Mouse (Mus musculus) lung, postnatal 0 days (tissue): ENCODE data around the gene Birc7. TPM values are rescaled to one million over a fixed set of nuclear protein-coding genes. Genes with fewer than 3 reads are reported as not detected.
A peak's percentile ranks its signal among the peaks of the same experiment; 100 is the strongest.

Experiments used
- ATAC-seq: fragments of 200-750 bp; cut with Nextera tagmentation; 2 replicates; pipeline ENCODE4 v1.8.0; 2017; ENCODE audit warnings: moderate library complexity
- DNase-seq: peaks from one replicate; pipeline ENCODE4 v3.0.0-alpha.2; 2016; ENCODE audit warnings: low spot score
- H3K27ac ChIP-seq: fragments of 300-500 bp; sonication (generic); 2 replicates; pipeline ENCODE4 v1.5.1; 2014; ENCODE audit warnings: antibody characterized with exemption, mild to moderate bottlenecking, low read length, mixed read lengths
- H3K27me3 ChIP-seq: fragments of 300-500 bp; sonication (generic); replicated peaks from 2 replicates; pipeline ENCODE4 v1.6.1; 2014; ENCODE audit warnings: low read length, mixed read lengths; ENCODE audit not compliant: insufficient read depth
- H3K36me3 ChIP-seq: fragments of 300-500 bp; sonication (generic); 2 replicates; pipeline ENCODE4 v1.6.1; 2014; ENCODE audit warnings: low read length, mixed read lengths; ENCODE audit not compliant: insufficient read depth
- H3K4me1 ChIP-seq: fragments of 300-500 bp; sonication (generic); 2 replicates; pipeline ENCODE4 v1.6.1; 2014; ENCODE audit warnings: antibody characterized with exemption, low read depth, low read length, mixed read lengths; ENCODE audit not compliant: insufficient read depth
- H3K4me2 ChIP-seq: fragments of 300-500 bp; sonication (generic); replicated peaks from 2 replicates; pipeline ENCODE4 v1.6.1; 2014; ENCODE audit warnings: low read depth, mild to moderate bottlenecking, low read length, moderate library complexity, mixed read lengths
- H3K4me3 ChIP-seq: fragments of 300-500 bp; sonication (generic); 2 replicates; pipeline ENCODE4 v1.5.1; 2014; ENCODE audit warnings: low read depth, low read length
- H3K9ac ChIP-seq: fragments of 300-500 bp; sonication (generic); replicated peaks from 2 replicates; pipeline ENCODE4 v1.6.1; 2014; ENCODE audit warnings: low read depth, mild to moderate bottlenecking
- H3K9me3 ChIP-seq: fragments of 300-500 bp; sonication (generic); 2 replicates; pipeline ENCODE4 v1.6.1; 2016; ENCODE audit warnings: low read length, mixed read lengths
- CTCF ChIP-seq: IDR thresholded peaks from 2 replicates; pipeline ENCODE4 v1.5.1; 2016; ENCODE audit warnings: antibody characterized with exemption, mild to moderate bottlenecking
- EP300 ChIP-seq: IDR thresholded peaks from 2 replicates; pipeline ENCODE4 v1.6.1; 2016; ENCODE audit warnings: antibody characterized with exemption, mild to moderate bottlenecking, control low read depth
- WGBS: fragments of 180-500 bp; shearing (Covaris S2); extraction: QIAGEN DNeasy Blood & Tissue Kit; methylation state at CpG from one replicate; pipeline ENCODE4 v1.1.7; 2014; 5-methylcytosine and 5-hydroxymethylcytosine counted together
- polyA plus RNA-seq: library from polyadenylated mRNA; unstranded; fragments of >200 nt; fragmentation: Nextera tagmentation; extraction: Ambion mirVana; gene quantifications from 2 replicates; pipeline ENCODE4 v1.2.1, GENCODE M21; 2015

Birc7 gene
- polyA plus RNA-seq, 1 experiment from 2014 or later, result not detected

DNA sequence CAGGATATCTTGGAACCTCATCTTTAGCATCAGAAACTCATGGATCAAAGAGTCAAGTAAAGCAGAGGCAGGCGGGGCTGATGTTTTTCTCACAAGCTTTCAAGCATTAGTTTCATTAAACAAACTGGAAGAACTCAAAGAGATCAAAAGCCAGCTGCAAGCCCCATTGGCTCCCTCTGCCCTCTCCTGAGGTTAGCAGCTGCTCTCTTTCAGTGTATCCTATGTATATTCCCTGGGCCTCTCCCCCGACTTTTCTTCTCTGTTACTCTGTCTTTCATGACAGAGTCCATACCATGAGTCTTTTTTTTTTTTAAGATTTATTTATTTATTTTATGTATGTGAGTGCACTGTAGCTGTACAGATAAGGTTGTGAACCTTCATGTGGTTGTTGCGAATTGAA lies 31.4 kb downstream of the Birc7 start:
- WGBS, result 40% methylated on average over 3 of the region's 3 CpGs
- peak; percentile 52 for ATAC-seq

DNA sequence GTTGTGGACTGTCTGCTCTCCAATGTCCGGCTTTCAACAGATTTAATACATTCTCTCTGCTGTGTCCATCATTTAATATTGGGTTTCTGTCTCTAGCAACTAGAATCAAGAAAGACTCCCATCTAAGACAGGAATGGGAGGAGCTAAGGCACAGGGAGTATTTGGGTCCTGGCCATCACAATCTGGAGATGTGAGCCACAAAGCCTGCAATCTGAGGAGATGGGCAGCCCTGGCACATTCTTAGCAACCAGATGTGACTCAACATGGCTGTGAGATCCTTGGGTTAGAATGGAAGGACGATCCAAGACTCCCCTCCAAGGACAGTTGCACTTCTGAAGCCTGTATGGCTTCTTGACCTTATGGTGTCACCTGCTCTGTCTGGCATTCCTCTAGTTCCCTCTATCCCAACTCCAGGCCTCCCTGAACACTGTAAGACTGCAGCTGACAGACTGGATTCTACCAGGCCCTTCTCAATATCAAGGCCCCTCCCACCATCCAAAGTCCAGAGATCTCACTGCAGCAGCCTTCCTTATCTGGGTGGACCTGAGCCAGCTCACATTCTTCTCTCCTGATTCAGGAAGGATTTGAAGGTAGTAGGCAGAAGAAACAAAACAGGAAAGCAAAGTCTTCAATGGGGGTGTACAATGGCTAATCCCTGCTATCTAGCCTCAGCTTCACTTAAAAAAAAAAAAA lies 33.9 kb downstream of the Birc7 start:
- Histone ChIP-seq H3K4me2 (no peak overlapping the region), H3K27me3 (no peaks in the 10 kb centered on the region), H3K4me1 (no peaks in the 10 kb centered on the region), H3K4me3 (no peak overlapping the region), H3K36me3 (no peaks in the 10 kb centered on the region), H3K27ac (no peak overlapping the region), H3K9ac (no peak overlapping the region), H3K9me3 (no peaks in the 10 kb centered on the region)
- WGBS, result 63% methylated on average over 2 of the region's 2 CpGs
- no peak for DNase-seq
- no peak for ATAC-seq
- TF ChIP-seq CTCF (no peak), EP300 (no peak)

More for the DNA sequence above, 31.4 kb downstream of the Birc7 start:
- H3K36me3 ChIP-seq, result no peaks in the 10 kb centered on the region
- H3K4me3 ChIP-seq, result no peak overlapping the region
- H3K27ac ChIP-seq, result peak overlapping the region; percentile 62; the same call in 1 of the 2 replicates
- no peaks in the 10 kb centered on the region for H3K9me3 ChIP-seq
- no peak overlapping the region for H3K9ac ChIP-seq
- 0 out of 2 replicates have a peak, but pooled peaks cover 1% of the 10 kb centered on the region for H3K27me3 ChIP-seq
- no peak for TF ChIP-seq EP300
- TF ChIP-seq CTCF, result no peak
- DNase-seq, result no peak
- no peak overlapping the region for H3K4me2 ChIP-seq
- no peaks in the 10 kb centered on the region for H3K4me1 ChIP-seq

DNA sequence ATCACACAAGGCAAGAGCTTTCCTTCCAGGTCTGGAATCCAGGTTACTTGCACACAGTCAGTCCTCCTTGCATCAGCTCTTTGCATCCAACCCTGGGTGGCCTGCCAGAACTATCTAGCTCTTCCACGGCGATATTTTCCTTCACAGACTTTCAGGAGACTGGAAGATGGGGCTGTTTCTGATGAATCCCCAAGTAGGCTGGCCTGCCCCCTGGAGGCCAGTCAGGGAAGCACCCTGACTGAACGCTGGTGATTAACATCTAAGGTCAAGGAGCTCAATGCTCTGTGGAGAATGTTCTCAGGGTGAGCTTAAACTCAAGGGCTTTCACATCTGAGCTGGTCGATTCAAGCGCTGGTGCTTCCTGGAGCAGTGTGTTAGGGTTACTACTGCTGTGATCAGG lies 35.1 kb downstream of the Birc7 start:
- peak; percentile 82 for DNase-seq
- peak; percentile 23; the same call in 1 of the 2 replicates for ATAC-seq
- TF ChIP-seq CTCF, result peak; percentile 96
- TF ChIP-seq EP300, result no peak
- WGBS, result 7% methylated on average over 5 of the region's 5 CpGs
- H3K27ac ChIP-seq, result no peak overlapping the region
- no peak overlapping the region for H3K9ac ChIP-seq
- no peak overlapping the region for H3K4me2 ChIP-seq
- no peak overlapping the region for H3K4me3 ChIP-seq
- no peaks in the 10 kb centered on the region for H3K27me3 ChIP-seq
- no peaks in the 10 kb centered on the region for H3K36me3 ChIP-seq
- no peaks in the 10 kb centered on the region for H3K9me3 ChIP-seq
- H3K4me1 ChIP-seq, result peaks cover 3% of the 10 kb centered on the region; the same call in 1 of the 2 replicates

DNA sequence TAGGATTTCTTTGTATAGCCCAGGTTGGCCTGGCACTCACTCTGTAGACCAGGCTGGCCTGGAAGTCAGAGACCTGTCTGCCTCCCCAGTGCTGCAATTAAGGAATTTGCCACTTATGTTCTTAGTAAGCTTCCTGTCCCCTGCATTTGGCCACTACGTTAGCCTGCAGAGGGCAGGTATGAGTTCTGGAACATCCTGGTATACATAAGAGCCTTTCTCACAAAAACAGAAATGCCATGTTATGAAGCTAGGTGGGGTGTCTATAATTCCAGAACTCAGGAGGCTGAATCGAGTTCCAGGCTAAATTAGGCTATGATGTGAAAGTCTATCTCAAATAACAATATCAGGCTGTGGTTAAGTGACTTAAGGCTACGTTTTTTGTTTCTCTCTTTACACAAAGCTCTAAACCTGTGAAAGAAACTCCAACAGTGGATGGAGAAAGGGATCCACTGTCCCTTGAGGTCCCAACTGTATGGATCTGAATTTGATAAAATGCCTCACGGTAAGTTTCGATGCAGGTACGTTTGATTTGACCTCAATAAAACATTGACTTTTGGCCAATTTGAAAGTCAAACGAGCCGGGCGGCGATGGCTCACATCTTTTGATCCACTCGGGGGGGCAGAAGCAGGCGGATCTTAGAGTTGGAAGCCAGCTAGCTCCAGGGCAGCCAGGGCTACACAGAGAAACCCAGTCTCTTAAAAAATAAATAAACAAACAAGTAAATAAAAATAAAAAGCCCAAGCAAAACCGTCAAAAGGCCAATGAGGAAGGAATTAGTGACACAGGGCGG lies 37.5 kb downstream of the Birc7 start:
- Histone ChIP-seq H3K4me3 (peak overlapping the region; percentile 77), H3K36me3 (peaks cover 11% of the 10 kb centered on the region), H3K27me3 (no peaks in the 10 kb centered on the region), H3K4me1 (peaks cover 3% of the 10 kb centered on the region; the same call in 1 of the 2 replicates), H3K9ac (peak overlapping the region; percentile 97), H3K4me2 (peak overlapping the region; percentile 88), H3K9me3 (no peaks in the 10 kb centered on the region), H3K27ac (peak overlapping the region; percentile 78)
- ATAC-seq, result peak; percentile 25; the same call in 1 of the 2 replicates
- DNase-seq, result peak; percentile 65
- TF ChIP-seq CTCF, result peak; percentile 61
- no peak for TF ChIP-seq EP300
- 9% methylated on average over 14 of the region's 14 CpGs for WGBS

DNA sequence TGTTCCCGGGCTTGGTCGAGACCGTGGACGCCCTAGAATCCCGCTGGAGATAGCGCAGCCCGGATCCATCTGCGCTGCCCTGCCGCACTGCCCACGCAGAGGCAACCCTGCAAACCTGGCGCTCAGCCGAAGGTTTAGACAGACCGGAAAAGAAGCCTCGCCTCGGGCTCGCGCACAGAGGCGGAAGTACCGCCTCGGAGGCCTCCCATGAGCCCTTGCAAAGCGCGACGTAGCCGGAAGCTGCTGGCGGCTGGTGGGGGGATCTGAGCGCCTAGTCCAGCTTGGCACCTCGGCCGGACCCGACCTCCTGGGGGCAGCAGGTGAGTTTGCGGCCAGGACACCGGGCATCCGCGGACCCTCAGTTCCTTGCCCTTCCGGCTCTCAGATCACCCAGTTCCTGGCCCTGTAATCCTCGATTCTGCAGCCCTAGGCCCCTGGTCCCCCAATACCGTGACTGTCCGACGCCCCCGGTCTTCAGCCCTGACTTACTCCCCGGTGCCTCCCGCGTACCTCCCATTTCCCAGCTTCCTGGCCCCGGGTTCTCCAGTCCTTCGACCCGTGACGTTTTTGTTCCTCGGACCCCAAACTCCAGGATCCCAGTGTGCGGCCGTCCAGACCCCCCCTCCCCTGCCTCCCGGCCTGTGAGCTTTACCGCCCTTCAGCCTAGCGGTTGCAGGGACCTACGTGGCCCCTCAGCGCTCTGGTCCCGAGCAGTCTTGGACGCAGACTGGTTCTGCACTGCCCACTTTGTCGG lies 38.4 kb downstream of the Birc7 start, which contains the start of gene Arfgap1:
TSS of gene Arfgap1 (plus strand) at position 216 of the 754 bp plus-strand sequence.
- ATAC-seq, result peak; percentile 95
- peaks cover 20% of the 10 kb centered on the region for H3K36me3 ChIP-seq
- H3K4me2 ChIP-seq, result peak within 1 kb of the TSS; percentile 88
- WGBS, result under 1% methylated on average over 57 of the region's 57 CpGs
- H3K27ac ChIP-seq, result peak within 1 kb of the TSS; percentile 78
- H3K27me3 ChIP-seq, result no peaks in the 10 kb centered on the region
- H3K4me3 ChIP-seq, result peak within 1 kb of the TSS; percentile 77
- H3K4me1 ChIP-seq, result peaks cover 3% of the 10 kb centered on the region; the same call in 1 of the 2 replicates
- H3K9me3 ChIP-seq, result no peaks in the 10 kb centered on the region
- TF ChIP-seq EP300, result no peak
- TF ChIP-seq CTCF, result no peak; the same call in 1 of the 2 replicates
- peak within 1 kb of the TSS; percentile 97 for H3K9ac ChIP-seq
- DNase-seq, result peak; percentile 98
